Mouse (Mus musculus): ENCODE measurements around the gene Slc8a3. TPM values are rescaled to one million over a fixed set of nuclear protein-coding genes. Genes with fewer than 3 reads are reported as not detected.
A peak's percentile ranks its signal among the peaks of the same experiment; 100 is the strongest.

The Slc8a3 gene
- polyA plus RNA-seq, 1 experiment from 2014 or later = 3.4 TPM

GRCm38 (mm10) chr12:81235456-81236330 is 97.3 kb downstream of the Slc8a3 start:
- Histone ChIP-seq H3K4me3 (replicated peaks) (no peak overlapping the region), H3K9me3 (no peaks in the 10 kb centered on the region), H3K27ac (no peak overlapping the region), H3K4me2 (replicated peaks) (no peak overlapping the region), H3K4me1 (replicated peaks) (no peaks in the 10 kb centered on the region), H3K9ac (replicated peaks) (no peak overlapping the region), H3K27me3 (no peaks in the 10 kb centered on the region), H3K36me3 (no peaks in the 10 kb centered on the region)
- no peak for ATAC-seq
- WGBS = 89% methylated on average over 10 of the region's 10 CpGs

- no peak overlapping the region for H3K4me3 ChIP-seq (replicated peaks)
- no peak for ATAC-seq
- no peaks in the 10 kb centered on the region for H3K27me3 ChIP-seq
- H3K36me3 ChIP-seq = no peaks in the 10 kb centered on the region
- no peak overlapping the region for H3K9ac ChIP-seq (replicated peaks)
- 92% methylated on average over 1 of the region's 1 CpGs for WGBS
- no peak overlapping the region for H3K27ac ChIP-seq
- no peaks in the 10 kb centered on the region for H3K9me3 ChIP-seq
- H3K4me1 ChIP-seq (replicated peaks) = no peaks in the 10 kb centered on the region
- no peak overlapping the region for H3K4me2 ChIP-seq (replicated peaks)
Observed at GRCm38 (mm10) chr12:81233746-81234380, 99.1 kb downstream of the Slc8a3 start.

- no peak for ATAC-seq
- Histone ChIP-seq H3K9me3 (no peaks in the 10 kb centered on the region), H3K9ac (replicated peaks) (no peak overlapping the region), H3K36me3 (no peaks in the 10 kb centered on the region), H3K4me3 (replicated peaks) (no peak overlapping the region), H3K27ac (peak overlapping the region; percentile 44; the same call in 1 of the 2 replicates), H3K27me3 (no peaks in the 10 kb centered on the region), H3K4me2 (replicated peaks) (no peak overlapping the region), H3K4me1 (replicated peaks) (peaks cover 27% of the 10 kb centered on the region)
- 70% methylated on average over 5 of the region's 5 CpGs for WGBS
Observed at GRCm38 (mm10) chr12:81227767-81228460, 105.1 kb downstream of the Slc8a3 start.

GRCm38 (mm10) chr12:81226590-81226989 is 106.4 kb downstream of the Slc8a3 start:
- peak; percentile 43; the same call in 1 of the 2 replicates for ATAC-seq
- no peak overlapping the region for H3K4me3 ChIP-seq (replicated peaks)
- H3K9me3 ChIP-seq = no peaks in the 10 kb centered on the region
- H3K9ac ChIP-seq (replicated peaks) = no peak overlapping the region
- H3K4me1 ChIP-seq (replicated peaks) = peaks cover 27% of the 10 kb centered on the region
- H3K27ac ChIP-seq = peak overlapping the region; percentile 68; the same call in 1 of the 2 replicates
- WGBS = 75% methylated on average over 3 of the region's 3 CpGs
- no peak overlapping the region for H3K4me2 ChIP-seq (replicated peaks)
- H3K27me3 ChIP-seq = no peaks in the 10 kb centered on the region
- no peaks in the 10 kb centered on the region for H3K36me3 ChIP-seq

GRCm38 (mm10) chr12:81225966-81226577 is 106.9 kb downstream of the Slc8a3 start:
- H3K27ac ChIP-seq = peak overlapping the region; percentile 68
- H3K36me3 ChIP-seq = no peaks in the 10 kb centered on the region
- no peak overlapping the region for H3K9ac ChIP-seq (replicated peaks)
- no peak overlapping the region for H3K4me3 ChIP-seq (replicated peaks)
- H3K9me3 ChIP-seq = no peaks in the 10 kb centered on the region
- peaks cover 27% of the 10 kb centered on the region for H3K4me1 ChIP-seq (replicated peaks)
- peak; percentile 72; the same call in 1 of the 2 replicates for ATAC-seq
- no peak overlapping the region for H3K4me2 ChIP-seq (replicated peaks)
- no peaks in the 10 kb centered on the region for H3K27me3 ChIP-seq
- WGBS = 34% methylated on average over 6 of the region's 6 CpGs

GRCm38 (mm10) chr12:81224843-81225242 is 108.1 kb downstream of the Slc8a3 start:
- Histone ChIP-seq H3K9ac (replicated peaks) (no peak overlapping the region), H3K27me3 (no peaks in the 10 kb centered on the region), H3K27ac (no peak overlapping the region), H3K4me3 (replicated peaks) (no peak overlapping the region), H3K9me3 (no peaks in the 10 kb centered on the region), H3K4me2 (replicated peaks) (no peak overlapping the region), H3K4me1 (replicated peaks) (peaks cover 27% of the 10 kb centered on the region), H3K36me3 (no peaks in the 10 kb centered on the region)
- no peak for ATAC-seq
- 77% methylated on average over 2 of the region's 2 CpGs for WGBS

- no peaks in the 10 kb centered on the region for H3K36me3 ChIP-seq
- no peak overlapping the region for H3K27ac ChIP-seq
- H3K4me2 ChIP-seq (replicated peaks) = no peak overlapping the region
- no peaks in the 10 kb centered on the region for H3K27me3 ChIP-seq
- 89% methylated on average over 2 of the region's 2 CpGs for WGBS
- peaks cover 27% of the 10 kb centered on the region for H3K4me1 ChIP-seq (replicated peaks)
- ATAC-seq = no peak
- no peak overlapping the region for H3K4me3 ChIP-seq (replicated peaks)
- no peak overlapping the region for H3K9ac ChIP-seq (replicated peaks)
- H3K9me3 ChIP-seq = no peaks in the 10 kb centered on the region
Observed at GRCm38 (mm10) chr12:81223276-81223675, 109.7 kb downstream of the Slc8a3 start.

GRCm38 (mm10) chr12:81219339-81219738 is 113.6 kb downstream of the Slc8a3 start:
- WGBS = 77% methylated on average over 4 of the region's 4 CpGs
- no peak overlapping the region for H3K9ac ChIP-seq (replicated peaks)
- ATAC-seq = no peak
- no peak overlapping the region for H3K27ac ChIP-seq
- H3K9me3 ChIP-seq = no peaks in the 10 kb centered on the region
- no peak overlapping the region for H3K4me3 ChIP-seq (replicated peaks)
- H3K36me3 ChIP-seq = no peaks in the 10 kb centered on the region
- H3K4me2 ChIP-seq (replicated peaks) = no peak overlapping the region
- no peaks in the 10 kb centered on the region for H3K4me1 ChIP-seq (replicated peaks)
- H3K27me3 ChIP-seq = no peaks in the 10 kb centered on the region

GRCm38 (mm10) chr12:81208559-81208958 is 124.4 kb downstream of the Slc8a3 start:
- H3K9ac ChIP-seq (replicated peaks) = no peak overlapping the region
- no peaks in the 10 kb centered on the region for H3K27me3 ChIP-seq
- H3K9me3 ChIP-seq = no peaks in the 10 kb centered on the region
- H3K36me3 ChIP-seq = no peaks in the 10 kb centered on the region
- H3K27ac ChIP-seq = no peak overlapping the region
- 59% methylated on average over 2 of the region's 2 CpGs for WGBS
- no peak for ATAC-seq
- no peak overlapping the region for H3K4me3 ChIP-seq (replicated peaks)
- no peak overlapping the region for H3K4me2 ChIP-seq (replicated peaks)
- H3K4me1 ChIP-seq (replicated peaks) = peaks cover 3% of the 10 kb centered on the region

GRCm38 (mm10) chr12:81205619-81206560 is 127.1 kb downstream of the Slc8a3 start:
- H3K4me3 ChIP-seq (replicated peaks) = no peak overlapping the region
- no peak overlapping the region for H3K9ac ChIP-seq (replicated peaks)
- peaks cover 17% of the 10 kb centered on the region for H3K4me1 ChIP-seq (replicated peaks)
- no peaks in the 10 kb centered on the region for H3K27me3 ChIP-seq
- no peaks in the 10 kb centered on the region for H3K9me3 ChIP-seq
- WGBS = 17% methylated on average over 6 of the region's 6 CpGs
- no peak overlapping the region for H3K4me2 ChIP-seq (replicated peaks)
- no peak for ATAC-seq
- no peaks in the 10 kb centered on the region for H3K36me3 ChIP-seq
- H3K27ac ChIP-seq = no peak overlapping the region

GRCm38 (mm10) chr12:81203226-81203625 is 129.8 kb downstream of the Slc8a3 start:
- 0% methylated on average over 1 of the region's 1 CpGs for WGBS
- ATAC-seq = peak; percentile 39; the same call in 1 of the 2 replicates

More at GRCm38 (mm10) chr12:81203226-81203625, 129.8 kb downstream of the Slc8a3 start:
- Histone ChIP-seq H3K9me3 (no peaks in the 10 kb centered on the region), H3K27ac (no peak overlapping the region), H3K4me3 (replicated peaks) (no peak overlapping the region), H3K4me2 (replicated peaks) (no peak overlapping the region), H3K4me1 (replicated peaks) (peaks cover 23% of the 10 kb centered on the region), H3K9ac (replicated peaks) (no peak overlapping the region), H3K27me3 (peaks cover 3% of the 10 kb centered on the region; the same call in 1 of the 2 replicates), H3K36me3 (no peaks in the 10 kb centered on the region)

Data from midbrain, embryonic 13.5 days (tissue).